Comparison of ENCODE assay signal across 8 mouse cellular contexts in genomic region chr4:141308857-141309772, GRCm38 (mm10). TPM values are rescaled to one million over a fixed set of nuclear protein-coding genes. Genes with fewer than 3 reads are reported as not detected.
DNase-seq lines count a peak whose midpoint lies in the region; ATAC-seq and TF ChIP-seq lines count a peak whose summit lies in the region.
"Had no signal": no experiment of that assay in that cellular context is flagged by ENCODE, and none has a peak within 500 bp of the region (broad histone marks: within the 10 kb centered on the region; RNA-seq: fewer than 3 reads in every experiment).

No protein-coding gene starts in this region.

- H3K4me1 ChIP-seq in kidney, embryonic 14.5 days (ENCODE audit: control insufficient read depth, insufficient read depth, low read length), result peaks cover 70% of the 10 kb centered on the region
- peaks cover 60% of the 10 kb centered on the region for H3K4me1 ChIP-seq in liver, embryonic 11.5 days (replicated peaks; ENCODE audit: control insufficient read depth, insufficient read depth, low read length)

- 88% methylated on average over 34 of the region's 34 CpGs for WGBS in kidney, embryonic 14.5 days
- WGBS in liver, embryonic 11.5 days, result 87% methylated on average over 34 of the region's 34 CpGs

- H3K4me2 ChIP-seq in kidney, embryonic 14.5 days (replicated peaks; ENCODE audit: low read depth, low read length), result no peak overlapping the region
- H3K4me2 ChIP-seq in liver, embryonic 11.5 days, result no peak overlapping the region

- no peak for TF ChIP-seq CTCF in C2C12 (IDR thresholded peaks at IDR 0.05; ENCODE audit: control insufficient read depth, insufficient read depth, insufficient read length)

- H3K27me3 ChIP-seq in kidney, embryonic 14.5 days (ENCODE audit: control insufficient read depth, insufficient read depth, low read length), result no peaks in the 10 kb centered on the region
- H3K27me3 ChIP-seq in C2C12 (ENCODE audit: control insufficient read depth, insufficient read depth, insufficient read length), result no peaks in the 10 kb centered on the region
- H3K27me3 ChIP-seq in liver, embryonic 11.5 days (replicated peaks; ENCODE audit: control insufficient read depth, insufficient read depth, low read length), result no peaks in the 10 kb centered on the region; the same call in 1 of the 2 replicates

- peak overlapping the region; percentile 38; the same call in 1 of the 2 replicates for H3K9ac ChIP-seq in kidney, embryonic 14.5 days (ENCODE audit: low read depth, low read length)
- H3K9ac ChIP-seq in liver, embryonic 11.5 days (ENCODE audit: low read depth, low read length), result no peak overlapping the region; the same call in 1 of the 2 replicates

- no peak overlapping the region for H3K4me3 ChIP-seq in kidney, embryonic 14.5 days (ENCODE audit: low read length)
- H3K4me3 ChIP-seq in C2C12 (ENCODE audit: insufficient read depth, poor library complexity, severe bottlenecking), result no peak overlapping the region
- H3K4me3 ChIP-seq in liver, embryonic 11.5 days (ENCODE audit: low read depth, low read length), result no peak overlapping the region

- H3K27ac ChIP-seq in kidney, embryonic 14.5 days (ENCODE audit: low read depth, low read length), result peak overlapping the region; percentile 73
- peak overlapping the region; percentile 75 for H3K27ac ChIP-seq in liver, embryonic 11.5 days (ENCODE audit: low read depth, low read length)

- H3ac ChIP-seq in C2C12 (ENCODE audit: control insufficient read depth, insufficient read length, low read depth), result no peak overlapping the region

- H3K79me3 ChIP-seq in C2C12 (ENCODE audit: low read depth), result peaks cover 86% of the 10 kb centered on the region

- no peak for DNase-seq in kidney, postnatal 4 days
- DNase-seq in NIH3T3 (ENCODE audit: low read depth), result peak; percentile 70
- DNase-seq in liver, embryonic 11.5 days (ENCODE audit: low spot score), result no peak
- no peak for DNase-seq in layer of hippocampus, postnatal 14 days (ENCODE audit: low spot score in 2 of 2)
- DNase-seq in right cerebral cortex, postnatal 10 days (ENCODE audit: low spot score in 2 of 2), result no peak
- DNase-seq: left cerebral cortex, postnatal 4 days had no signal

- peaks cover 11% of the 10 kb centered on the region for H3K36me3 ChIP-seq in kidney, embryonic 14.5 days (ENCODE audit: control insufficient read depth, insufficient read depth, low read length)
- H3K36me3 ChIP-seq in C2C12 (ENCODE audit: control insufficient read depth, insufficient read depth), result peaks cover 94% of the 10 kb centered on the region
- H3K36me3 ChIP-seq in liver, embryonic 11.5 days (ENCODE audit: control insufficient read depth, insufficient read depth, low read length), result peaks cover 4% of the 10 kb centered on the region; the same call in 1 of the 2 replicates

- no peak for ATAC-seq in kidney, embryonic 14.5 days (ENCODE audit: low FRiP score, low TSS enrichment)
- no peak for ATAC-seq in liver, embryonic 11.5 days (replicated peaks; ENCODE audit: low FRiP score)

- H3K9me3 ChIP-seq in kidney, embryonic 14.5 days (ENCODE audit: control insufficient read depth, low read length), result no peaks in the 10 kb centered on the region
- no peaks in the 10 kb centered on the region for H3K9me3 ChIP-seq in liver, embryonic 11.5 days (ENCODE audit: control insufficient read depth, low read length)

- peaks cover 100% of the 10 kb centered on the region for H3K79me2 ChIP-seq in C2C12 (ENCODE audit: control insufficient read depth, insufficient read depth)

TF ChIP-seq in C2C12, 6 proteins besides CTCF, POLR2A, EP300 and RAD21:
- TF ChIP-seq USF1 (IDR thresholded peaks at IDR 0.05; ENCODE audit: low read depth) (peak; percentile 66), FOSL1 (IDR thresholded peaks at IDR 0.05; ENCODE audit: insufficient read depth, low read length, poor library complexity, severe bottlenecking) (no peak), MYOD1 (IDR thresholded peaks at IDR 0.05; ENCODE audit: control insufficient read depth, insufficient read length, low read depth) (no peak), MAX (IDR thresholded peaks at IDR 0.05) (no peak), CEBPB (IDR thresholded peaks at IDR 0.05; ENCODE audit: low read depth) (peak; percentile 83), MYOG (IDR thresholded peaks at IDR 0.05; ENCODE audit: control insufficient read depth, extremely low read depth, insufficient read length) (no peak)

RNA-seq across cellular contexts. Expression of gene Epha2, which starts 8.1 kb away (rescaled TPM):
- 3.7 and 3.9 TPM in 2 replicates for polyA plus RNA-seq in kidney, embryonic 14.5 days (2014; fragmentation: Nextera tagmentation; extraction: Ambion mirVana)
- polyA plus RNA-seq in C2C12 (2012; fragmentation: generic; extraction: Trizol), result 129 TPM
- 2.5 and 2.9 TPM in 2 replicates for polyA plus RNA-seq in liver, embryonic 11.5 days (2014; fragmentation: Nextera tagmentation; extraction: Ambion mirVana)
- total RNA-seq in layer of hippocampus, postnatal 14 days (2021), result 1 to 10 TPM; 1.8 to 2.0 TPM

RNA-seq across cellular contexts. Expression of gene Fam131c, which starts 58.9 kb away (rescaled TPM):
- 1.9 and 2.5 TPM in 2 replicates for polyA plus RNA-seq in kidney, embryonic 14.5 days (2014; fragmentation: Nextera tagmentation; extraction: Ambion mirVana)
- 1.9 TPM for polyA plus RNA-seq in C2C12 (2012; fragmentation: generic; extraction: Trizol)
- 0.45 and 0.64 TPM in 2 replicates for polyA plus RNA-seq in liver, embryonic 11.5 days (2014; fragmentation: Nextera tagmentation; extraction: Ambion mirVana)
- 1 to 10 TPM; 5.0 to 6.6 TPM for total RNA-seq in layer of hippocampus, postnatal 14 days (2021)

Comparison
In these comparisons a context has a peak if more than half of its experiments do, and no peak if none do; other contexts are left out.
1. RNA of gene Epha2, which starts 8.1 kb away (polyA plus RNA-seq): 129 TPM in C2C12 (single experiment); 3.7 to 3.9 TPM in kidney, embryonic 14.5 days and 2.5 to 2.9 TPM in liver, embryonic 11.5 days; every median in the first group is over 10 times any median in the second.